Comparison of ENCODE assay signal across 19 mouse cellular contexts in the genomic region with DNA sequence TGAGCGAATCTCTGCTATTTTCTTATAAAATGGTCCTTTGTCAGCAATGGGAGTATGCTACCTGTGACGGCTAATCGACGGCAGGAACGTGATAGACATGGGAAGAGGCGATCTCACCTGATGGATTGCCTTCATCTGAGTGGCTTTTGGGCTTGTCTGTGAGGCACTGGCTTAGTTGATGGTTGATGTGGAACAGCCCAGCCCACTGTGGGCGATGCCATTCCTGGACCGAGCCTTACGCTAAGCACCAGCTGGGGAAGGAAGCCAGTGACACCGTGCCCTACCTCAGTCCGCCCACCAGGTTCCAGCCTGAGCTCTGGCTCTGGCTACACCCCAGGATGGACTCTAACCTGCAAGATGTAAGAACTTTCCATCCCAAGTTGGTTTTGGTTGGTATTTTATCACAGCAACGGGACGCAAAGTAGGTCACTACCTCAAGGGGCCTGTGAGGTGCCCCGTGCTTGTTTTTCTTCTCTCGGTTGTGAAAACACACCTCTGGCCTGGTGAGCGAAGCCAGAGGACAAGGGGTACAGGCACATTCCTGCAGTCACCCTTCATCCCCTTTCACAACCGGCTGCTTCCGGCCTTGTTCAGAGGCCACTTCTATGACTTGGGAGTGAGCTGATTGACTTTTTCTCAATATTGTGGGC. TPM values are rescaled to one million over a fixed set of nuclear protein-coding genes. Genes with fewer than 3 reads are reported as not detected.
DNase-seq lines count a peak whose midpoint lies in the region; ATAC-seq lines count a peak whose summit lies in the region.
"Had no signal": no experiment of that assay in that cellular context is flagged by ENCODE, and none has a peak within 500 bp of the region (broad histone marks: within the 10 kb centered on the region; RNA-seq: fewer than 3 reads in every experiment).

No protein-coding gene starts in this region.

- no peaks in the 10 kb centered on the region for H3K9me3 ChIP-seq in forebrain, embryonic 10.5 days
- H3K9me3 ChIP-seq in forebrain, embryonic 13.5 days (replicated peaks): no peaks in the 10 kb centered on the region
- H3K9me3 ChIP-seq in hindbrain, embryonic 10.5 days: no peaks in the 10 kb centered on the region
- no peaks in the 10 kb centered on the region for H3K9me3 ChIP-seq in hindbrain, embryonic 13.5 days
- no peaks in the 10 kb centered on the region for H3K9me3 ChIP-seq in neural tube, embryonic 13.5 days
- H3K9me3 ChIP-seq in neural tube, embryonic 15.5 days (replicated peaks): no peaks in the 10 kb centered on the region
- H3K9me3 ChIP-seq: embryonic facial prominence, embryonic 13.5 days; G1E had no signal

- DNase-seq in forebrain, embryonic 10.5 days (ENCODE audit: extremely low spot score, low spot score): no peak
- DNase-seq in hindbrain, embryonic 10.5 days (ENCODE audit: low spot score): peak; percentile 27
- DNase-seq in left cerebral cortex, adult 18-20 months (ENCODE audit: low spot score in 2 of 2): no peak
- DNase-seq in cerebellum, adult 11-12 months: no peak
- DNase-seq: B cell, adult 2 months; cerebellum, postnatal 14 days; lung, embryonic 14.5 days; right cerebral cortex, postnatal 25 days; thymus, postnatal 14 days had no signal

- no peak overlapping the region for H3K4me2 ChIP-seq in forebrain, embryonic 13.5 days
- no peak overlapping the region for H3K4me2 ChIP-seq in hindbrain, embryonic 13.5 days
- H3K4me2 ChIP-seq in neural tube, embryonic 13.5 days: no peak overlapping the region
- H3K4me2 ChIP-seq in neural tube, embryonic 15.5 days: no peak overlapping the region
- H3K4me2 ChIP-seq: embryonic facial prominence, embryonic 13.5 days; lung, embryonic 14.5 days had no signal

- no peak overlapping the region for H3K4me3 ChIP-seq in forebrain, embryonic 10.5 days
- H3K4me3 ChIP-seq in forebrain, embryonic 13.5 days: no peak overlapping the region
- no peak overlapping the region for H3K4me3 ChIP-seq in hindbrain, embryonic 10.5 days
- no peak overlapping the region for H3K4me3 ChIP-seq in hindbrain, embryonic 13.5 days
- H3K4me3 ChIP-seq in neural tube, embryonic 13.5 days: no peak overlapping the region
- H3K4me3 ChIP-seq in neural tube, embryonic 15.5 days (replicated peaks): no peak overlapping the region
- H3K4me3 ChIP-seq: embryonic facial prominence, embryonic 13.5 days; left cerebral cortex, adult 2 months had no signal

- H3K4me1 ChIP-seq in forebrain, embryonic 10.5 days: peaks cover 19% of the 10 kb centered on the region
- 0 out of 2 replicates have a peak, but pooled peaks cover 5% of the 10 kb centered on the region for H3K4me1 ChIP-seq in forebrain, embryonic 13.5 days
- peaks cover 22% of the 10 kb centered on the region for H3K4me1 ChIP-seq in hindbrain, embryonic 10.5 days (replicated peaks)
- peaks cover 8% of the 10 kb centered on the region for H3K4me1 ChIP-seq in hindbrain, embryonic 13.5 days (replicated peaks)
- H3K4me1 ChIP-seq in neural tube, embryonic 13.5 days (replicated peaks): peaks cover 8% of the 10 kb centered on the region
- H3K4me1 ChIP-seq in neural tube, embryonic 15.5 days: peaks cover 11% of the 10 kb centered on the region
- H3K4me1 ChIP-seq: embryonic facial prominence, embryonic 13.5 days had no signal

- no peak for ATAC-seq in forebrain, embryonic 13.5 days
- ATAC-seq in hindbrain, embryonic 13.5 days (ENCODE audit: low FRiP score): no peak
- no peak for ATAC-seq in neural tube, embryonic 13.5 days (ENCODE audit: low read depth)
- ATAC-seq in neural tube, embryonic 15.5 days (ENCODE audit: low FRiP score): no peak
- ATAC-seq: forebrain, embryonic 16.5 days had no signal

- H3K27me3 ChIP-seq in forebrain, embryonic 10.5 days (ENCODE audit: poor library complexity, severe bottlenecking): no peaks in the 10 kb centered on the region
- H3K27me3 ChIP-seq in forebrain, embryonic 13.5 days: no peaks in the 10 kb centered on the region
- no peaks in the 10 kb centered on the region for H3K27me3 ChIP-seq in hindbrain, embryonic 10.5 days (ENCODE audit: insufficient read depth, poor library complexity, severe bottlenecking)
- H3K27me3 ChIP-seq in hindbrain, embryonic 13.5 days: no peaks in the 10 kb centered on the region
- H3K27me3 ChIP-seq in neural tube, embryonic 13.5 days: no peaks in the 10 kb centered on the region
- no peaks in the 10 kb centered on the region for H3K27me3 ChIP-seq in neural tube, embryonic 15.5 days (replicated peaks)
- H3K27me3 ChIP-seq: embryonic facial prominence, embryonic 13.5 days had no signal

- no peak overlapping the region for H3K9ac ChIP-seq in forebrain, embryonic 13.5 days
- no peak overlapping the region for H3K9ac ChIP-seq in hindbrain, embryonic 13.5 days
- no peak overlapping the region for H3K9ac ChIP-seq in neural tube, embryonic 13.5 days
- H3K9ac ChIP-seq in neural tube, embryonic 15.5 days (replicated peaks): no peak overlapping the region
- H3K9ac ChIP-seq: embryonic facial prominence, embryonic 13.5 days; lung, embryonic 14.5 days had no signal

- H3K27ac ChIP-seq in forebrain, embryonic 10.5 days: 0 out of 2 replicates have a peak overlapping the region, but pooled peaks have one; percentile 3
- H3K27ac ChIP-seq in forebrain, embryonic 13.5 days: no peak overlapping the region
- peak overlapping the region; percentile 46; the same call in 1 of the 2 replicates for H3K27ac ChIP-seq in hindbrain, embryonic 10.5 days
- no peak overlapping the region; the same call in 1 of the 2 replicates for H3K27ac ChIP-seq in hindbrain, embryonic 13.5 days
- H3K27ac ChIP-seq in neural tube, embryonic 13.5 days (replicated peaks): 0 out of 2 replicates have a peak overlapping the region, but pooled peaks have one; percentile 2
- H3K27ac ChIP-seq in neural tube, embryonic 15.5 days (replicated peaks): no peak overlapping the region
- H3K27ac ChIP-seq: embryonic facial prominence, embryonic 13.5 days; left cerebral cortex, adult 2 months had no signal

- no peaks in the 10 kb centered on the region for H3K36me3 ChIP-seq in forebrain, embryonic 10.5 days (replicated peaks)
- no peaks in the 10 kb centered on the region for H3K36me3 ChIP-seq in forebrain, embryonic 13.5 days (ENCODE audit: poor library complexity, severe bottlenecking)
- no peaks in the 10 kb centered on the region for H3K36me3 ChIP-seq in hindbrain, embryonic 10.5 days
- no peaks in the 10 kb centered on the region for H3K36me3 ChIP-seq in hindbrain, embryonic 13.5 days
- H3K36me3 ChIP-seq in neural tube, embryonic 13.5 days: no peaks in the 10 kb centered on the region
- no peaks in the 10 kb centered on the region for H3K36me3 ChIP-seq in neural tube, embryonic 15.5 days
- H3K36me3 ChIP-seq: embryonic facial prominence, embryonic 13.5 days; G1E had no signal

- 85% methylated on average over 18 of the region's 18 CpGs for WGBS in forebrain, embryonic 10.5 days
- 89% methylated on average over 18 of the region's 18 CpGs for WGBS in forebrain, embryonic 13.5 days
- 76% methylated on average over 18 of the region's 18 CpGs for WGBS in hindbrain, embryonic 10.5 days
- 84% methylated on average over 18 of the region's 18 CpGs for WGBS in hindbrain, embryonic 13.5 days
- WGBS in neural tube, embryonic 13.5 days: 85% methylated on average over 18 of the region's 18 CpGs
- WGBS in neural tube, embryonic 15.5 days: 91% methylated on average over 18 of the region's 18 CpGs

RNA-seq across cellular contexts. Expression of a gene that starts 22.5 kb away (rescaled TPM):
- not detected in 2 replicates for polyA plus RNA-seq in forebrain, embryonic 10.5 days (2016; fragmentation: Nextera tagmentation; extraction: Ambion mirVana)
- 0.91 TPM in 1 of 2 replicates, not detected in the other for polyA plus RNA-seq in forebrain, embryonic 13.5 days (2015; fragmentation: Nextera tagmentation; extraction: Ambion mirVana)
- not detected in 2 replicates for polyA plus RNA-seq in hindbrain, embryonic 10.5 days (2016; fragmentation: Nextera tagmentation; extraction: Ambion mirVana)
- not detected in 2 replicates for polyA plus RNA-seq in hindbrain, embryonic 13.5 days (2015; fragmentation: Nextera tagmentation; extraction: Ambion mirVana)
- polyA plus RNA-seq in neural tube, embryonic 13.5 days (2015; fragmentation: Nextera tagmentation; extraction: Ambion mirVana): not detected in 2 replicates
- polyA plus RNA-seq in neural tube, embryonic 15.5 days (2015; fragmentation: Nextera tagmentation; extraction: Ambion mirVana): not detected in 2 replicates
- not detected for total RNA-seq in left cerebral cortex, adult 18-20 months (2021)
- total RNA-seq: heart, adult 8-10 months; left cerebral cortex, adult 2 months; monocyte, adult 5-6 weeks had no signal
- polyA plus RNA-seq: embryonic facial prominence, embryonic 13.5 days; forebrain, embryonic 16.5 days; G1E; lung, embryonic 14.5 days had no signal

Comparison
In these comparisons a context has a peak if more than half of its experiments do, and no peak if none do; other contexts are left out.
1. H3K27ac ChIP-seq: peak in forebrain, embryonic 10.5 days (single experiment), hindbrain, embryonic 10.5 days (single experiment) and neural tube, embryonic 13.5 days (single experiment); none in forebrain, embryonic 13.5 days (single experiment), hindbrain, embryonic 13.5 days (single experiment) and neural tube, embryonic 15.5 days (single experiment).